Mouse (Mus musculus) brown adipose tissue, adult 24 weeks (tissue): ENCODE measurements around the gene Pak2. TPM values are rescaled to one million over a fixed set of nuclear protein-coding genes. Genes with fewer than 3 reads are reported as not detected.

ENCODE experiments used
- H3K27ac ChIP-seq: fragments of 200-500 bp; replicated peaks from 2 replicates; pipeline ENCODE4 v1.5.1; 2012; ENCODE audit warnings: low read depth, mild to moderate bottlenecking, low read length
- H3K4me1 ChIP-seq: fragments of 200-500 bp; 2 replicates; pipeline ENCODE4 v1.6.1; 2012; ENCODE audit warnings: low read length, mixed read lengths; ENCODE audit not compliant: control insufficient read depth, insufficient read depth, insufficient read length
- H3K4me3 ChIP-seq: fragments of 200-500 bp; 2 replicates; pipeline ENCODE4 v1.5.1; 2012; ENCODE audit warnings: low read depth, mild to moderate bottlenecking, low read length, moderate library complexity; ENCODE audit not compliant: insufficient read depth
- polyA plus RNA-seq: library from polyadenylated mRNA; stranded (reverse); fragments of >200 nt; gene quantifications from 2 replicates; pipeline ENCODE4 v1.2.4, GENCODE M21; 2012; ENCODE audit not compliant: missing spikeins, insufficient read depth, insufficient read length

Gene Pak2
- polyA plus RNA-seq = 23.1 and 24.3 TPM in 2 replicates

DNA sequence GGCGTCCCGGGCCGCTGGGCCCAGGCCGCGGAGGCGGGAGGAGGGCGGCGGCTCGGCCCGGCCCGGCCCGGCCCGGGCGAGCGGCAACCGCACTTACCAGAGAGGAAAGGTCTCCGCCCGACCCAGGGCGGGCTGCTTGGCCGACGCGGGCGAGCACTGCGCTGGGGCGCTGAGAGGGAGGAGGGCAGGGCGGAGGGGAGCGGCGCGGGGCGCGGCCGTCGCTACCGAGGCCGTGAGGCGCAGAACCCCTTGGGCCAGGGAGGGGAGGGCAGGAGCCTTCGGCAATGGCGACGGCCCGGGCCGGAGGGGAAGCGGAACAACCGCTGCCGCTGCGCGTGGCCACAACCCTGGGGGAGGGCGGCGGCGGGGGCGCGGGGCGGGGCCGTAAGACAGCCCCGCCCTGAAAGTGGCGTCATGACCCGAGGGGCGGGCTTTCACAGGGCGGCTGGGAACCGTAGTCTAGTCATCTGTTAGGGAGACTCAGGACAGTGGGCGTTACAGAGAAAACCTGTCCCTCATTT is at the start of gene Pak2:
Gene Pak2, minus strand, starts transcription at position 352 of the 521 bp plus-strand sequence.
- H3K4me1 ChIP-seq = peaks cover 13% of the 10 kb centered on the region
- peak within 1 kb of the TSS; percentile 95 for H3K4me3 ChIP-seq
- peak within 1 kb of the TSS; percentile 88 for H3K27ac ChIP-seq

DNA sequence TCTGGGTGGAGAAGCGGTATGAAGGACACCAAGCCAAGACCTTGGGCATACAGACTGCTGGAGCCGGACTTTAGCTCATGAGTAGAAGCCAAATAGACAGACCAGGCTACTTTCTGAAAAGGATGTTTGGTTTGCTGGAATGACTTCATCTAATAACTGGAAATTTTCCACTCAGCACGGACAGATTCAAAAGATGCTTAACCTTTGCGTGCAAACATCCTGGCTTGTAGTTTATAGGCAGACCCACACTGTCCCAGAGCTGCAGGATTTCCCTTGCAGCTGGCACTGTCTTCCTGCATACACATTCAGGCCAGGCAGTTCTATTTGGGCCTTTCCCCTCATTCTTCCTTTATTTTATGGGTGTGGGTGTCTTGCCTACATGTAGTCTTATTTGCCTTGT is 47.9 kb upstream of the Pak2 start:
- peaks cover 6% of the 10 kb centered on the region; the same call in 1 of the 2 replicates for H3K4me1 ChIP-seq
- peak overlapping the region; percentile 62; the same call in 1 of the 2 replicates for H3K27ac ChIP-seq
- H3K4me3 ChIP-seq = no peak overlapping the region

DNA sequence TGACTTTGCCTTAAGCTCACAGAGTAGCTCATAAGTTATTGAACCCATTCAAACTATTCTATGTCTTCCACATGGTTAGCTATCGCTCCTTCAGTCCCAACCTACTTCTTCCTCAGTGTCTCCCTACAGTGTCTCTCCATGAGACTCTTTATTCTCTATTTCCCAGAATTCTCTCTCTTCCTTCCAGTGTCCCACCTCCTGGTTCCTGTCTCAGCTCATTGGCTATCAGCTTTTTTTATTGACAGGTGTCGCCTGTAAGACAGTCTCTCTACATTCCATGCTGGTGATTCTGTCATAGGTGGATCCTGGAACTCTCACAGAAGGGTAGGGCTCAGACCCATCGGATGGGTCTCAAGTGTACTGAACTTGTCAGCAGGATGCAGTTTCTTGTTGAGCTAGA is 46.2 kb upstream of the Pak2 start:
- H3K4me1 ChIP-seq = peaks cover 6% of the 10 kb centered on the region; the same call in 1 of the 2 replicates
- H3K4me3 ChIP-seq = no peak overlapping the region
- H3K27ac ChIP-seq = no peak overlapping the region

DNA sequence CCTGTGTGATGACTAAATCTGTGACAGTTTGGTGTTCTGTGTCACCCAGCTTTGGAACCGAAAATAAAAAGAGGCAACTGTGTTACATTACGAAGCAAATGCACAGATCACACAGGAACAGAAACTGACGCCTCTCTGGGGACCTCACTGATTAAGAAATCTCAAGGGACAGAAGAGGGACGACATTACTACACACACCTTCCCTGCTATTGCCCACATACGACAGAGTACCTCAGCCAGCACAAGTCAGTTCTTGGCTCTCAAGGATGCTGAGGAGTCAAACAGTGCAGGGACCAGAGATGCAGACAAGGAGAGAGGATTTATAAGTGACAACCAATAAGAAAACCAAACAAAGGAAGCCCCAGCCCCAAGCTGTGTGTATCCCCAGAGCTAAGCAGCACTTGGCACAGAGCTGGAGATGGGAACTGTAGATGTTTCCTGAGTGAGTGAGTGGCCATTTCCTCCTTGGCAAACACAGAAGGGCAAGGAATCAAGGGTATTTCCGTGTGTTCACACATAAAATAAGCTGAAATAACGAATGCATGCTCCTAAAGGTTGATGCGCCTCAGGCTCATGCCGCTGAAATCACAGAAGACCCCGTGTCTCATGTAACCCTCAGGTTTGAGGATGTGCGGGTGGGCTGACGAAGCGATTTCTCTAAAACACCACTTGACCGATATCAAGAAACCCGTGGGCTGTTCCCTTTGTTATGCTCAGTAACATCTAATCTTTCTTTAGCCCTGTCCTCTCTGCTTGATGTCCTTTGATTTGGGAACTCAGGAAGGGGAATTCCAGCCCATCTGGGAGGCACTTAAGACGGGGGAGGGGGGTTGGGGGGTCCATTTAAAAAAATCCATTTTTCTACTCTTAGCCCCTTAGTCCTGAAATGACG is 45.5 kb upstream of the Pak2 start:
- peaks cover 6% of the 10 kb centered on the region; the same call in 1 of the 2 replicates for H3K4me1 ChIP-seq
- H3K27ac ChIP-seq = peak overlapping the region; percentile 13
- peak overlapping the region; percentile 4 for H3K4me3 ChIP-seq

DNA sequence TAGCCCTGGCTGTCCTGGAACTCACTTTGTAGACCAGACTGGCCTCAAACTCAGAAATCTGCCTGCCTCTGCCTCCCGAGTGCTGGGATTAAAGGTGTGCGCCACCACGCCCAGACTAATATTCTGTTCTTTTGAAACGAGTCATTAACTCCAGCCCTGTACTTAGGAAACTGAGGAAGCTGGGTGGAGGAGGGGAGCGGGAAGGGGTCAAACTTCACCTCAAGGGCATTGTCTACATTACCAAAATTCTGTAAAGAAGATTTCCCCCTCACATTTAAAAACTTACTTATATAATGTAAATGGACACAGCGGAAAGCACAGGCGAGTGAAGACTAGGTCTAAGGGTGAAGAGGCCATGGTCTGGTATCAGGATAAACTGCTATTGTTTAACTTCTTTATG is 44.9 kb upstream of the Pak2 start:
- H3K4me1 ChIP-seq = peaks cover 6% of the 10 kb centered on the region; the same call in 1 of the 2 replicates
- H3K4me3 ChIP-seq = no peak overlapping the region
- no peak overlapping the region for H3K27ac ChIP-seq

DNA sequence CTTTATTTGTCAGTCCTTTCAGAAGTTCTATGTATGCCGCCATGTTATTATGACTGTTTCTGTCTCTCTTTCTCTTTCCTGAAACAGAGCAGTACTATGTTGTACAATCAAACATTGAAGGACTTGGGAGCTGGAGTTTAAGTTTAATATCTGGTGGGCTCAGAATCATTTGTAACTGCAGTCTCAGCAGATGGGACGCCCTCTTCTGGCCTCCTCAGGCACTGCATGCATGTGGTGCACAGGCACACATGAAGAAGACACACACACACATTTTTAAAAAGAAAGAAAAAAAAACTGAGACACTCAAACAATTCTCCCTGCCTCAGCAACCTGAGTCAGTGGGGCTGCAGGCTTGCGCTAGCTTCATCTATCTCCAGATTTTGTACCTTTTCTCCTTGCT is 41.3 kb upstream of the Pak2 start:
- Histone ChIP-seq H3K27ac (no peak overlapping the region), H3K4me1 (peaks cover 3% of the 10 kb centered on the region; the same call in 1 of the 2 replicates), H3K4me3 (no peak overlapping the region)

- Histone ChIP-seq H3K4me1 (peaks cover 3% of the 10 kb centered on the region; the same call in 1 of the 2 replicates), H3K27ac (no peak overlapping the region)
Observed at GRCm38 (mm10) chr16:32116186-32116585, 37.0 kb upstream of the Pak2 start.

GRCm38 (mm10) chr16:32115781-32116180 is 36.6 kb upstream of the Pak2 start:
- Histone ChIP-seq H3K4me1 (peaks cover 3% of the 10 kb centered on the region; the same call in 1 of the 2 replicates), H3K4me3 (no peak overlapping the region), H3K27ac (no peak overlapping the region)

More at GRCm38 (mm10) chr16:32116186-32116585, 37.0 kb upstream of the Pak2 start:
- no peak overlapping the region for H3K4me3 ChIP-seq

DNA sequence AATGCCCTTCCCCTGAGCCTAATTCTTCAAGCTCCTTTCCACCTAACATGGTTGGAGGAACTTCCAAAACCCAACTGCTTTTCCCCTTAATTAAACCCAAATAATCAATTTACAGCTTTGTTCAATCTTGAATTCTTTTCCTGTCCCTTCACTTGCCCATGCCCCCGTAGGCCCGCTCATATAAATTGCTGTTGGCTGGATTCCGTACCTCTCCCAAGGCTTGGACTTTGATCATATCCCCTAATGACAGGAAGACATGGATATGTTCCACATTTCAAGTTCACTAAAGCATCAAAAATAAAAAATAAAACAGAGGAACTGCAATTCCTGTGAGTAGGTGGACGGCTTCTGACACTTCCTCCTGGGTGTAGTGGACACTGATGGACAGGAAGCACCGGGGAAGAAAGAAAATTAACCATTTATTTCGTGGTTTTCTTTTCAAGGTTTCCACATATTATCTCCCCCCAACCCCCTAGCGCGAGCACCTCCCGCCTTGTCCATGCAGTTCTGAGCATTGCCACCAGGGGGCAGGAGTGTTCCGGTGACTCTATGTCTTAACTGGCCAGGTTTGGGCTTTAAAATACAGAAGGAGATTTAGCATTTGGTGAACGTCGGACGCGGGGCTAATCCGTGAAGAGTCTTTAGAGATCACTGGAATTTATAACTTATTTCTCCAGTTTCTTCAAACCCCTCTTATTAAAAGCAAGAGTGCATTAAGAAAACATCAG is 36.0 kb upstream of the Pak2 start:
- Histone ChIP-seq H3K27ac (peak overlapping the region; percentile 79), H3K4me3 (no peak overlapping the region), H3K4me1 (peaks cover 3% of the 10 kb centered on the region; the same call in 1 of the 2 replicates)

DNA sequence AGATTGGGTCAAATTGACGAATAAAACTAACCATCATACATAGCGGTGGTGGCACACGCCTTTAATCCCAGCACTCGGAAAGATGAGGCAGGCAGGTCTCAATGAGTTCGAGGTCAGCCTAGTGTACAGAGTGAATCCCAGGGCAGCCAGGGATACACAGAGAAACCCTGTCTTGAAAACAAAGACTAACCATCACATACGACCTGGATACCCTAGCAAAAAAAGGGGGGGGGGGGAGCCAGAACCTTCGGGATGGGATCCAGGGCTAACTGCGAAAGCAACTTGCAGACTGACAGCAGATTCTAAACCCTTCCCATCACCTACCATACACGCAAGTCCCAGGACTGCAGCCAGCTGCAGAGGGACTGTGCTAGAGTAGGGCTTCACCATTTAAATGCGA is 35.3 kb upstream of the Pak2 start:
- H3K27ac ChIP-seq = peak overlapping the region; percentile 79

GRCm38 (mm10) chr16:32113541-32114218 is 34.5 kb upstream of the Pak2 start:
- peak overlapping the region; percentile 79 for H3K27ac ChIP-seq
- H3K4me1 ChIP-seq = peaks cover 3% of the 10 kb centered on the region; the same call in 1 of the 2 replicates
- peak overlapping the region; percentile 42 for H3K4me3 ChIP-seq

More for the DNA sequence above, 35.3 kb upstream of the Pak2 start:
- H3K4me3 ChIP-seq = no peak overlapping the region
- H3K4me1 ChIP-seq = peaks cover 3% of the 10 kb centered on the region; the same call in 1 of the 2 replicates

DNA sequence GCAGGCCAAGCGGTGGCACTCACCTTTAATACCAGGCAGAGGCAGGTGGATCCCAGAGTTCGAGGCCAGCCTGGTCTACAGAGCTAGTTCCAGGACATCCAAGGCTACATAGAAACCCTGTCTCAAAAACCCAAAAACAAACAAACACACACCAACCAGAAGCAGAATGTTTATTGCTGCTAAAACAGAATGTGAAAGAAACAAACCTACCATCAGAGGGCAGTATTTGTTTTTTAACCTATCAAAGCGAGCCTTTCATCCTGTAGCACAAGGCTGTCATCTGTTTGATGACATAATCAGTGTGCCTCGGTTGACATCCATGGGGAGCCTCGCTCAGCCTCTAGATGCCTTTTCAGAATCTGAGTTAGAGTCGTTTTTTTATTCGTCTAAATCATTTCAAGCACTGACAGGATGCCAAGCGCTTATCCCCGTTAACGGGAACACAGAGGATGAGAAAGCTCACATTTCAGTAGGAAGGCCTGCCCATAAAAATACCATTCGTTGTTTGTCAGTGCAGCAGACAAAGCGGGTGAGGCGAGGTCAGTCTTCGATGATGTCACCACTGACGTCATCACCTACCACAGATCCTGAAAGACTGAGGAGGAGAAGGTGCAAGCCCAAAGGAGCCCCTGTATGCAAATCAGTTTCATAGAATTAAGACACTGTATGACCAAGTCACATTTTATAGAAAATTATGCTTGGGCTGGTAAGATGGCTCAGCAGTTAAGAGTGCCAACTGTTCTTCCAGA is 32.0 kb upstream of the Pak2 start:
- Histone ChIP-seq H3K27ac (no peak overlapping the region), H3K4me1 (peaks cover 3% of the 10 kb centered on the region; the same call in 1 of the 2 replicates), H3K4me3 (no peak overlapping the region)

DNA sequence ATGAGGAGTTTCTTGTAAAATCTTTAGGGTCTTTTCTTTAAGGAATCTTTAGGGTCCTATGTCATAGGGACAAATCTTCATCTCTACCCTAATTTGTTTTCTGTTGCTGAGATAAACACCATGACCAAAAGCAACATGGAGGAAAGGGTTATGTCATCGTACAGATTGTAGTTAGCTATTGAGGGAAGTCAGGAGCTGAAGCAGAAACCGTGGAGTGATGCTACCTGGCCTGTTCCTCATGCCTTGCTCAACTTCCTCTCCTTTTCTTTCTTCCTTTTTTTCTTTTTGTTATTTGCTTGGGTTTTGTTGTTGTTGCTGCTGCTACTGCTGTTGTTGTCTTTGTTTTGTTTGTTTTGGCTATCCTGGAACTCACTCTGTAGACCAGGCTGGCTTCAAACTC is 29.4 kb upstream of the Pak2 start:
- Histone ChIP-seq H3K4me3 (no peak overlapping the region), H3K4me1 (no peaks in the 10 kb centered on the region), H3K27ac (no peak overlapping the region)

DNA sequence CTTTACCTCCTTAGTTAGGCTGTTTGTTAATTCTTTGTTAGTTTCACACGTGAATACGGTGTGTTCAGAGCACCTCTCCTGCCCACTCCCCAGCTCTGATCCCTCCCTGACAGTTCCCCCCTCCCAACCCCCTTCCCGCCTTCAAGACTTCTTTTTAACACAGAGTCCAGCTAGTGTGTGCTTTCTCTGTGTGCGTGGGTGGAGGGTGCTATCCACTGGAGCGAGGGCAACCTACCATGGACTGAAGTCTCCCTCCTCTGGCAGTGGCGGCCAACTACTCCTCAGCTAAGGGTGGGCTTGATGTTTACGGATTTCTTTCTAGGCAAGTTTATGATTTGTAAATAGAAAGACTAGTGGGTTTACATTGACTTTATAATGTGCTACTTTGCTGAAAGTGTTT is 29.0 kb upstream of the Pak2 start:
- no peak overlapping the region for H3K27ac ChIP-seq
- H3K4me3 ChIP-seq = no peak overlapping the region
- no peaks in the 10 kb centered on the region for H3K4me1 ChIP-seq
